Mouse (Mus musculus) intestine, embryonic 16.5 days (tissue): ENCODE results near the gene Ndufs5. TPM values are rescaled to one million over a fixed set of nuclear protein-coding genes. Genes with fewer than 3 reads are reported as not detected.

Experiments used
- ATAC-seq: fragments of 200-750 bp; cut with Nextera tagmentation; 2 replicates; pipeline ENCODE4 v1.8.0; 2017; ENCODE audit warnings: moderate TSS enrichment, moderate library complexity
- H3K27ac ChIP-seq: fragments of 300-500 bp; sonication (generic); 2 replicates; pipeline ENCODE4 v1.5.1; 2014; ENCODE audit warnings: mild to moderate bottlenecking, low read length
- H3K27me3 ChIP-seq: fragments of 300-500 bp; sonication (generic); replicated peaks from 2 replicates; pipeline ENCODE4 v1.6.1; 2014; ENCODE audit warnings: low read length, control low read depth, mixed read lengths; ENCODE audit not compliant: control insufficient read depth, insufficient read depth
- H3K36me3 ChIP-seq: fragments of 300-500 bp; sonication (generic); 2 replicates; pipeline ENCODE4 v1.6.1; 2014; ENCODE audit warnings: low read length, control low read depth; ENCODE audit not compliant: control insufficient read depth, insufficient read depth
- H3K4me1 ChIP-seq: fragments of 300-500 bp; sonication (generic); 2 replicates; pipeline ENCODE4 v1.6.1; 2014; ENCODE audit warnings: low read length, control low read depth, mixed read lengths; ENCODE audit not compliant: control insufficient read depth, insufficient read depth
- H3K4me2 ChIP-seq: fragments of 300-500 bp; sonication (generic); 2 replicates; pipeline ENCODE4 v1.6.1; 2014; ENCODE audit warnings: low read depth, low read length, control low read depth
- H3K4me3 ChIP-seq: fragments of 300-500 bp; sonication (generic); 2 replicates; pipeline ENCODE4 v1.5.1; 2014; ENCODE audit warnings: mild to moderate bottlenecking, low read length
- H3K9ac ChIP-seq: fragments of 300-500 bp; sonication (generic); 2 replicates; pipeline ENCODE4 v1.6.1; 2014; ENCODE audit warnings: low read depth, low read length
- H3K9me3 ChIP-seq: fragments of 300-500 bp; sonication (generic); 2 replicates; pipeline ENCODE4 v1.6.1; 2016; ENCODE audit warnings: low read length, control low read depth; ENCODE audit not compliant: control insufficient read depth
- WGBS: fragments of 180-500 bp; shearing (Covaris S2); extraction: QIAGEN DNeasy Blood & Tissue Kit; methylation state at CpG from one replicate; pipeline ENCODE4 v1.1.7; 2014; 5-methylcytosine and 5-hydroxymethylcytosine counted together
- polyA plus RNA-seq: library from polyadenylated mRNA; unstranded; fragments of >200 nt; fragmentation: Nextera tagmentation; extraction: Ambion mirVana; gene quantifications from 2 replicates; pipeline ENCODE4 v1.2.1, GENCODE M21; 2015

Gene Ndufs5
- polyA plus RNA-seq, 1 experiment from 2014 or later = 330 TPM

DNA sequence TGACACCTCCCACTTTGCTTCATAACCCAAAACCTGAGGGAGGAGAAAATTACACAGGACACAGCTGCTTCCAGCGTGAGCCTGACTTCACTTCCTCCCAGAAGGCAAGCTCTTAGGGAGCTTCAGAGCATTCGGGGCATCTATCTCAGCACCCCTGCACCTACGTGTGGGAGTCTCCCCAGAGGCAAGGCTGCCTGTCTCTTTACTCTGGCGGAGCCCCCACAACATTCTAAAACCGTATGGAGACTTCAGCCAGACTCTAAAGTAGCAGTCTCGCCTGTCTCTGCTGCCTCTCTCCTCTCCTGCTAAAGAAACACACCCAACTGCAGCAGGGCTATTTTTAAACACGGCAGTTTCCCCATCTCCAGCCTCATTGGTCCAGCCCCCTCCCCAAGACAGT, 37.0 kb downstream of the Ndufs5 start:
- WGBS = 36% methylated on average over 7 of the region's 7 CpGs
- no peaks in the 10 kb centered on the region; the same call in 1 of the 2 replicates for H3K27me3 ChIP-seq
- no peaks in the 10 kb centered on the region for H3K36me3 ChIP-seq
- H3K4me1 ChIP-seq = peaks cover 3% of the 10 kb centered on the region
- no peak overlapping the region for H3K9ac ChIP-seq
- no peak overlapping the region for H3K4me2 ChIP-seq
- no peak overlapping the region for H3K27ac ChIP-seq
- no peak for ATAC-seq
- H3K4me3 ChIP-seq = no peak overlapping the region
- H3K9me3 ChIP-seq = no peaks in the 10 kb centered on the region

GRCm38 (mm10) chr4:123677060-123677804, 40.8 kb downstream of the Ndufs5 start:
- Histone ChIP-seq H3K27ac (no peak overlapping the region), H3K4me2 (no peak overlapping the region), H3K27me3 (no peaks in the 10 kb centered on the region), H3K9ac (no peak overlapping the region), H3K4me1 (no peaks in the 10 kb centered on the region), H3K36me3 (no peaks in the 10 kb centered on the region), H3K4me3 (no peak overlapping the region), H3K9me3 (no peaks in the 10 kb centered on the region)
- 72% methylated on average over 10 of the region's 10 CpGs for WGBS
- ATAC-seq = no peak

- no peak overlapping the region for H3K27ac ChIP-seq
- H3K4me2 ChIP-seq = no peak overlapping the region
- no peak overlapping the region for H3K9ac ChIP-seq
- ATAC-seq = no peak
- no peak overlapping the region for H3K4me3 ChIP-seq
- no peaks in the 10 kb centered on the region for H3K9me3 ChIP-seq
- H3K27me3 ChIP-seq = no peaks in the 10 kb centered on the region
- H3K4me1 ChIP-seq = 0 out of 2 replicates have a peak, but pooled peaks cover 2% of the 10 kb centered on the region
- H3K36me3 ChIP-seq = no peaks in the 10 kb centered on the region
These were observed 47.4 kb downstream of the Ndufs5 start for GRCm38 (mm10) chr4:123670598-123670997.

DNA sequence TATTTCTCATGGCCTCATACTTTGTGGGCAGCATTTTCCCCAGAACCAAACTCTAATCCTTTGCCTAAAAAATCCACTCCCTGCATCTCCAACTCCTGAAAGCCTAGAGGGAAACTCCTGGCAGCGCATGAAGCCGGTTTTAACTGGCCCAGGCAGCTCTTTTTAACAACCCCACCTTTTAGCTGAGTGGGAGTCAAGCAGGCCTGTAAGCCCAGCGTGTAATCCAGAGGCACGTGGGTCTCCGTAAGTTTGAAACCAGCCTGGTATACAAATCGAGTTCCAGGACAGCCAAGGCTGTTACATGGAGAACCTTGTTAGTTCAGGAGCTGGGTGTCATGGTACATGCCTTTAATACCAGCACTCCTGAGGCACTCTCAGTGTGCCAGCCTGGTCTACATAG, 48.3 kb downstream of the Ndufs5 start:
- ATAC-seq = no peak
- no peak overlapping the region for H3K9ac ChIP-seq
- H3K4me3 ChIP-seq = no peak overlapping the region
- no peaks in the 10 kb centered on the region for H3K36me3 ChIP-seq
- H3K4me1 ChIP-seq = 0 out of 2 replicates have a peak, but pooled peaks cover 2% of the 10 kb centered on the region
- no peak overlapping the region for H3K27ac ChIP-seq
- H3K27me3 ChIP-seq = no peaks in the 10 kb centered on the region
- H3K9me3 ChIP-seq = no peaks in the 10 kb centered on the region
- 80% methylated on average over 6 of the region's 6 CpGs for WGBS
- no peak overlapping the region for H3K4me2 ChIP-seq

DNA sequence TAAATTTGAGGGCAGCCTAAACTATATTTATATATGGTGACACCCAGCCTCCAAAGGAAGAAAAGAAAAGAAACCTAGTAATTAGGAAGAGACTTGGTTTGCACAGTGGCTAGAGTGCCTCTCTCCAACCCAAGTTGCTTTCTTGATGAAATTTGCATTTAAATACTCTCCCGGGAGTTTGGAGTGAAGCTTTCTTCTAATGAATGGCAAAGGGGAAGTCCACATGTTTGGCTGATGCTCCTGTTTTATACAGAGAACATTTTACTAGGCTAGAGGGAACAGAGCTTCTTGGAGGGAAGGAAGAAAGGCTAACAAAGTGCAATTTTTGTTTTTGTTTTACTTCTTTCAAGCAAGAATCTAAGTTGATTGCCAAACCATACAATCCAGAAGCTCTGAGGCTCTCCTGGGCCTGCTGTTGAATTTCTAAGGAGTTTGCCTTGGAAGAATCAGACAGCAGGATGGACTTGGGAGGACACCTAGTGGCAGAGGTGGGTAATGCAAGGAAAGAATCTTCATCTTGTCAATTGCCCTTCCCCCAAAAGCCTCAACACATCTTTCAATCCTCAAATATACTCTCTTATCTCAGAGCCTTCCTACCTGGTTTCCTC, 50.6 kb downstream of the Ndufs5 start:
- WGBS = 56% methylated on average over 1 of the region's 1 CpGs
- Histone ChIP-seq H3K4me3 (no peak overlapping the region), H3K27ac (no peak overlapping the region), H3K9me3 (no peaks in the 10 kb centered on the region), H3K4me1 (peaks cover 12% of the 10 kb centered on the region), H3K9ac (no peak overlapping the region), H3K27me3 (no peaks in the 10 kb centered on the region), H3K4me2 (no peak overlapping the region), H3K36me3 (no peaks in the 10 kb centered on the region)
- no peak for ATAC-seq

DNA sequence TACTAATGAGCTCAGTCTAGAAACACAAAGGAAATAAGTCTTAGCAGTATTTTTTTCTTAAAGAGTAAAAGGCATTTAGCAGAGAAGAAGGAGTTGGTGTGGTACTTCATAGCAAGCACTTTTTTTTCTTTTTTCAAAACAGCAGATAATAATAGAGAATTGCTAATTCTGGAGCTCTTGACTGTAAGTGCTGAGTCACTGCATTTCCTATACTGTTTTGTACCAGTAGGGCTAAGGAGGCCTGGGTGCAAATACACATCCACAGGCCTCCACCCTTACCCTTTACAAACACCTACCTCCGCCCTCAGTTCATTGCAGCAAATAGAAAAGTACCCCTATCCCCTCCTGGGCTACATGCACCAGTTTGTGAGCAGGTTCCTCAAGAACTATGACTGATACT, 51.5 kb downstream of the Ndufs5 start:
- no peak overlapping the region for H3K4me3 ChIP-seq
- ATAC-seq = no peak
- H3K27ac ChIP-seq = no peak overlapping the region
- no peaks in the 10 kb centered on the region for H3K9me3 ChIP-seq
- H3K4me2 ChIP-seq = no peak overlapping the region
- H3K9ac ChIP-seq = no peak overlapping the region
- peaks cover 17% of the 10 kb centered on the region for H3K4me1 ChIP-seq
- no peaks in the 10 kb centered on the region for H3K36me3 ChIP-seq
- H3K27me3 ChIP-seq = no peaks in the 10 kb centered on the region
- 88% methylated on average over 1 of the region's 1 CpGs for WGBS

DNA sequence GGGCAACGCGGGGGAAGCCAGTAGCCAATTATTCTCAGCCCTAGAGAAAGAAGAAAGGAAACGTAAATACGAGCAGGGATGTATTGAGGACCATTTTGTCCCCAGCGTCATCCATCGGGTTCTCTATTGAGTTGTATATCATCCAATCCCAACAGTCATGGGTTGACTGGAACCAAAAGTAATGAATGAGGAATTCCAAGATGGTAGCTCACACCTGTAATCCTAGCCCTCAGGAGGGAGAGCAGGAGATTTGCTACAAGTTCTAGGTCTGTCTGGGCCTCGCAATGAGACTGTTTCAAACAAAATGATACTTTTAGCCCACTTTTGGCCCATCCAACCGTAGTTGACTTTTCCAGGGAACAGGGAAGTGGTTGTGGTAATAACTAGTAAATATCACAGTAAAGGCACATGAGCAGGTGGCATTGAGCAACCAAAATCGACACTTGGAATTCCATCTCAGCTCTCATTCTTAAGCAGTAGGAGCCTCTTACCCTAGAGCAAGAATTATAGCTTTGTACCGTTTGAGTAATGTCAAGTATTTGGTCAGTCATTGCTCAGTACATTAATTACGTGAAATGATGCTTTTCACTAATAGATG, 52.2 kb downstream of the Ndufs5 start:
- 37% methylated on average over 11 of the region's 11 CpGs for WGBS
- Histone ChIP-seq H3K27ac (peak overlapping the region; percentile 97), H3K27me3 (no peaks in the 10 kb centered on the region), H3K9ac (peak overlapping the region; percentile 88), H3K4me3 (peak overlapping the region; percentile 98), H3K9me3 (no peaks in the 10 kb centered on the region), H3K4me1 (peaks cover 17% of the 10 kb centered on the region), H3K36me3 (no peaks in the 10 kb centered on the region), H3K4me2 (peak overlapping the region; percentile 92)
- ATAC-seq = no peak

DNA sequence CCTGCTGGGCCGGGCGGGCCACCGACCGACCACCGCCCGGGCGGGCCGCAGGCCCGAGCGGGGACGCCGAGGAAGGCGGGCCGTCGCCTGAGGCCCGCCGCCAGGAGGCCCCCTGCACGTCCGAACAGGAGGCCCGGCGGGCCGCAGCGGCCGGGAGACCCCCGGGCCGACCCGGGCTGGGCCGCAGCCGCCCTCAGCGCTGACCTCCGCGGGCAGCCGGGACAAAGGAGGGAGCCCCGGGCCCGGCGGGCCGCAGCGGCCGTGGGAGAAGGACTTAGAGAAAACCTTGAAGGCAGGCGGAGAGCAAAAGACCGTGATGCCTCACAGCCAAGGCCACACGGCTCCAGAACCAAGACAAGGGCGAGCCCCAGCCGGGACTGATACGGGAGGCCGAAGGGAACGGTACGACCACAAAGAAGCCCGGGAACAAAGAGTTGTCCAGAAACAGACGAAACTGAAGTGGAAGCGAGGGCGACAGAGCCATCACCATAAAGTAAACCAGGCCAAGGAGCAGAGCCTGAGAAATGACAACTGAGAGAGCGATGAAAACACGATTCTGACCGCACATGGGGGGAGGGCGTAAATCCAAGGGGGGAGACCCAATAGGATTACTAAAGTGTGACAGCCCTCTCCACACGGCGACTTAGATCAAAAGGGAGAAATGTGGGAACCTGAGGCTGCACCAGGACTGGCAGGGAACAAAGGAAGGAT, 52.9 kb downstream of the Ndufs5 start:
- Histone ChIP-seq H3K27ac (peak overlapping the region; percentile 97), H3K9me3 (no peaks in the 10 kb centered on the region), H3K4me2 (peak overlapping the region; percentile 92), H3K36me3 (no peaks in the 10 kb centered on the region), H3K9ac (peak overlapping the region; percentile 88), H3K4me1 (peaks cover 17% of the 10 kb centered on the region), H3K4me3 (peak overlapping the region; percentile 98), H3K27me3 (no peaks in the 10 kb centered on the region)
- ATAC-seq = peak; percentile 35
- under 1% methylated on average over 53 of the region's 58 CpGs for WGBS
